Mouse (Mus musculus) WW6 (cell line): ENCODE data around the gene Smyd2.

Source experiments
- DNase-seq: peaks from one replicate; pipeline ENCODE4 v3.0.0-alpha.2; 2013; ENCODE audit warnings: low read depth, low spot score

Smyd2 gene

GRCm38 (mm10) chr1:189830797-189831232 is 91.3 kb downstream of the Smyd2 start:
- peak; percentile 39 for DNase-seq
